Mouse (Mus musculus): Measurements from ENCODE around the gene Zfp865.

- no peak for TF ChIP-seq POLR2A (IDR thresholded peaks at IDR 0.05; ENCODE audit: insufficient read depth, low read depth, low read length)
- no peak for TF ChIP-seq CTCF (IDR thresholded peaks at IDR 0.05)
- no peak for TF ChIP-seq EP300 (IDR thresholded peaks at IDR 0.05; ENCODE audit: insufficient read depth, low read depth, low read length)
Observed at GRCm38 (mm10) chr7:5033818-5034217, 13.6 kb downstream of the Zfp865 start, which contains the start of gene 4632433K11Rik.

Measured in heart, adult 2 months (tissue).